Mouse (Mus musculus) CH12.LX (cell line): ENCODE data around the gene Sppl2a. TPM values are rescaled to one million over a fixed set of nuclear protein-coding genes. Genes with fewer than 3 reads are reported as not detected.

Experiments used
- DNase-seq: peaks from one replicate; pipeline ENCODE4 v3.0.0-alpha.2; 2013; ENCODE audit errors: extremely low read depth
- H3K27ac ChIP-seq: 2 replicates; pipeline ENCODE4 v1.5.1; 2012; ENCODE audit warnings: low read depth, mild to moderate bottlenecking, control low read depth, moderate library complexity; ENCODE audit not compliant: insufficient read depth
- H3K27me3 ChIP-seq: replicated peaks from 2 replicates; pipeline ENCODE3; 2012; ENCODE audit warnings: inconsistent platforms
- H3K36me3 ChIP-seq, 2 experiments: replicated peaks in 1 of 2; 2 replicates each; pipeline versions ENCODE3 to v1.6.1; 2012; ENCODE audit warnings: inconsistent platforms in 1 of 2, low read length in 1 of 2, mild to moderate bottlenecking in 1 of 2, mixed read lengths in 1 of 2, moderate library complexity in 1 of 2; ENCODE audit not compliant: control insufficient read depth in 1 of 2, insufficient read depth in 1 of 2
- H3K4me1 ChIP-seq, 2 experiments: 2 replicates each; pipeline ENCODE4 v1.6.1; 2012; ENCODE audit warnings: inconsistent platforms in 1 of 2, moderate library complexity in 1 of 2; ENCODE audit not compliant: insufficient read depth in 2 of 2, control insufficient read depth in 1 of 2
- H3K4me2 ChIP-seq: 2 replicates; pipeline ENCODE4 v1.6.1; 2012; ENCODE audit warnings: low read depth, mild to moderate bottlenecking, control low read depth; ENCODE audit not compliant: poor library complexity, insufficient read depth, severe bottlenecking
- H3K4me3 ChIP-seq, 3 experiments: fragments of 150-350 bp in 1 of 3; sonication (generic) in 1 of 3; replicated peaks in 1 of 3; 2 replicates each; pipeline versions ENCODE3 to v1.5.1; 2011 to 2012; ENCODE audit warnings: low read depth in 2 of 3, low read length in 2 of 3, mild to moderate bottlenecking in 2 of 3, moderate library complexity in 2 of 3, control low read depth in 1 of 3, improper control_type of control experiment in 1 of 3, inconsistent platforms in 1 of 3, mixed read lengths in 1 of 3; ENCODE audit not compliant: poor library complexity in 1 of 3
- H3K79me2 ChIP-seq: replicated peaks from 2 replicates; pipeline ENCODE4 v1.6.1; 2012; ENCODE audit warnings: mild to moderate bottlenecking, moderate library complexity; ENCODE audit not compliant: control insufficient read depth, poor library complexity, insufficient read depth, severe bottlenecking; ENCODE audit errors: extremely low read depth
- H3K9ac ChIP-seq: 2 replicates; pipeline ENCODE4 v1.6.1; 2012; ENCODE audit warnings: low read depth, mild to moderate bottlenecking, control low read depth, moderate library complexity; ENCODE audit not compliant: insufficient read depth
- H3K9me3 ChIP-seq: replicated peaks from 2 replicates; pipeline ENCODE3; 2012; ENCODE audit warnings: low read length, inconsistent platforms, mixed read lengths
- CHD2 ChIP-seq: IDR thresholded peaks from 2 replicates; pipeline ENCODE4 v1.6.1; 2011; ENCODE audit warnings: low read length, improper control_type of control experiment
- E2F4 ChIP-seq: IDR thresholded peaks from 2 replicates; pipeline ENCODE4 v1.6.1; 2011; ENCODE audit warnings: low read depth, low read length, improper control_type of control experiment; ENCODE audit not compliant: insufficient replicate concordance
- ELF1 ChIP-seq: IDR thresholded peaks from 2 replicates; pipeline ENCODE4 v1.6.1; 2014; ENCODE audit warnings: low read depth, mild to moderate bottlenecking, inconsistent platforms, low read length, improper control_type of control experiment
- EP300 ChIP-seq: IDR thresholded peaks from 2 replicates; pipeline ENCODE4 v1.6.1; 2011; ENCODE audit warnings: low read length, improper control_type of control experiment
- ETS1 ChIP-seq: conservative IDR thresholded peaks from 2 replicates; pipeline ENCODE4 v1.6.1; 2012; ENCODE audit warnings: low read depth, mild to moderate bottlenecking, inconsistent platforms, low read length, improper control_type of control experiment, moderate library complexity
- GABPA ChIP-seq: IDR thresholded peaks from 2 replicates; pipeline ENCODE4 v1.6.1; 2012; ENCODE audit warnings: low read depth, low read length, improper control_type of control experiment, inconsistent platforms; ENCODE audit not compliant: insufficient replicate concordance
- JUND ChIP-seq: conservative IDR thresholded peaks from 2 replicates; pipeline ENCODE4 v1.6.1; 2011; ENCODE audit warnings: low read depth, low read length, improper control_type of control experiment
- MAFK ChIP-seq: IDR thresholded peaks from 2 replicates; pipeline ENCODE4 v1.6.1; 2011; ENCODE audit warnings: low read length, improper control_type of control experiment; ENCODE audit not compliant: insufficient replicate concordance
- MAX ChIP-seq: IDR thresholded peaks from 2 replicates; pipeline ENCODE4 v1.6.1; 2011; ENCODE audit warnings: low read length, improper control_type of control experiment
- MAZ ChIP-seq: IDR thresholded peaks from 2 replicates; pipeline ENCODE4 v1.6.1; 2012; ENCODE audit warnings: low read depth, mild to moderate bottlenecking, inconsistent platforms, low read length, improper control_type of control experiment, moderate library complexity
- MYC ChIP-seq: IDR thresholded peaks from 2 replicates; pipeline ENCODE4 v1.6.1; 2011; ENCODE audit warnings: low read depth, mild to moderate bottlenecking, improper control_type of control experiment, low read length
- PAX5 ChIP-seq: IDR thresholded peaks from 2 replicates; pipeline ENCODE4 v1.6.1; 2012; ENCODE audit warnings: low read length, inconsistent platforms, mixed read lengths
- POLR2A ChIP-seq: IDR thresholded peaks from 2 replicates; pipeline ENCODE4 v1.6.1; 2011; ENCODE audit warnings: low read depth, mild to moderate bottlenecking, improper control_type of control experiment, low read length
- POLR2AphosphoS2 ChIP-seq: IDR thresholded peaks from 2 replicates; pipeline ENCODE4 v1.6.1; 2011; ENCODE audit warnings: low read depth, low read length, improper control_type of control experiment
- RAD21 ChIP-seq: IDR thresholded peaks from 2 replicates; pipeline ENCODE4 v1.6.1; 2011; ENCODE audit warnings: low read depth, mild to moderate bottlenecking, low read length, improper control_type of control experiment, moderate library complexity
- RCOR1 ChIP-seq: conservative IDR thresholded peaks from 2 replicates; pipeline ENCODE4 v1.6.1; 2012; ENCODE audit warnings: low read depth, mild to moderate bottlenecking, inconsistent platforms, low read length, improper control_type of control experiment
- TBP ChIP-seq: conservative IDR thresholded peaks from 2 replicates; pipeline ENCODE4 v1.6.1; 2011; ENCODE audit warnings: low read depth, low read length, improper control_type of control experiment
- TCF12 ChIP-seq: IDR thresholded peaks from 2 replicates; pipeline ENCODE4 v1.6.1; 2014; ENCODE audit warnings: low read depth, mild to moderate bottlenecking, inconsistent platforms, low read length, improper control_type of control experiment
- USF2 ChIP-seq: conservative IDR thresholded peaks from 2 replicates; pipeline ENCODE4 v1.6.1; 2011; ENCODE audit warnings: low read depth, low read length, improper control_type of control experiment
- ZMIZ1 ChIP-seq: IDR thresholded peaks from 2 replicates; pipeline ENCODE4 v1.6.1; 2012; ENCODE audit warnings: low read depth, mild to moderate bottlenecking, inconsistent platforms, low read length, improper control_type of control experiment
- dilution Hi-C: fragments of 300-500 bp; cut with MboI; formaldehyde crosslinking; loops from 2 replicates; pipeline ENCODE4 v1.14.3; 2020; ENCODE audit warnings: low sequenced_read_pairs; ENCODE audit not compliant: extremely low pct_unique_long_range_greater_than_20kb, extremely low pct_ligation_motif_present
- in situ Hi-C: fragments of 300-500 bp; cut with MboI; formaldehyde crosslinking; loops from 3 replicates; pipeline ENCODE4 v1.14.3; 2019; ENCODE audit warnings: low sequenced_read_pairs, low pct_ligation_motif_present, low pct_unique_long_range_greater_than_20kb, mixed read lengths
- polyA plus RNA-seq: library from polyadenylated mRNA; unstranded; fragments of >175 nt; gene quantifications from 2 replicates; pipeline ENCODE4 v1.2.1, GENCODE M21; 2012; ENCODE audit warnings: low read depth; ENCODE audit not compliant: insufficient read length
- total RNA-seq, 2 experiments: library from RNA; depleted of rRNA; stranded (reverse); fragments of 300-350 nt in 1 of 2; fragments of >200 nt in 1 of 2; gene quantifications; 2 replicates each; pipeline ENCODE4 v1.2.3; 2012 to 2014

Sppl2a gene
- total and polyA plus RNA-seq, 3 experiments = 35.3 to 52.4 (median 37.4) TPM

- H3K9ac ChIP-seq = no peak overlapping the region
- no peak overlapping the region for H3K4me3 ChIP-seq
- no peaks in the 10 kb centered on the region for H3K27me3 ChIP-seq
- no peak for TF ChIP-seq MAFK
- TF ChIP-seq MYC = no peak
- TF ChIP-seq JUND = no peak
- no peak for TF ChIP-seq EP300
- TF ChIP-seq RCOR1 = no peak
- TF ChIP-seq TCF12 = no peak
- no peak for TF ChIP-seq ETS1
- no peak for TF ChIP-seq PAX5
- TF ChIP-seq E2F4 = no peak
- no peak for TF ChIP-seq USF2
- no peak for TF ChIP-seq ZMIZ1
- TF ChIP-seq POLR2AphosphoS2 = no peak
- TF ChIP-seq TBP = no peak
- H3K9me3 ChIP-seq = no peaks in the 10 kb centered on the region
- in situ Hi-C loops (no loop called here), dilution Hi-C loops (no loop called here)
- H3K4me1 ChIP-seq = peaks cover 4% of the 10 kb centered on the region in 2 experiments; a peak in 2 of 4 replicates
- peaks cover 41% of the 10 kb centered on the region for H3K79me2 ChIP-seq
- no peak overlapping the region for H3K27ac ChIP-seq
- DNase-seq = no peak
- peaks cover 0 to 6% of the 10 kb centered on the region in 2 experiments for H3K36me3 ChIP-seq
- H3K4me2 ChIP-seq = no peak overlapping the region
These were observed 67.4 kb downstream of the Sppl2a start for GRCm38 (mm10) chr2:126865501-126866199.

- H3K4me3 ChIP-seq = no peak overlapping the region
- no peaks in the 10 kb centered on the region for H3K27me3 ChIP-seq
- H3K4me2 ChIP-seq = no peak overlapping the region
- peaks cover 0 to 6% of the 10 kb centered on the region in 2 experiments for H3K36me3 ChIP-seq
- H3K9ac ChIP-seq = no peak overlapping the region
- H3K79me2 ChIP-seq = peaks cover 39% of the 10 kb centered on the region
- peaks cover 4% of the 10 kb centered on the region in 2 experiments; a peak in 2 of 4 replicates for H3K4me1 ChIP-seq
- no peak for DNase-seq
- H3K27ac ChIP-seq = no peak overlapping the region
- in situ Hi-C loops = no loop called here
- no peak for TF ChIP-seq GABPA
- no peaks in the 10 kb centered on the region for H3K9me3 ChIP-seq
- dilution Hi-C loops = no loop called here
These were observed 68.0 kb downstream of the Sppl2a start for GRCm38 (mm10) chr2:126865026-126865425.

GRCm38 (mm10) chr2:126844751-126845150 lies 88.3 kb downstream of the Sppl2a start:
- dilution Hi-C loops = no loop called here
- Histone ChIP-seq H3K4me2 (no peak overlapping the region), H3K9me3 (no peaks in the 10 kb centered on the region)
- TF ChIP-seq ELF1 = no peak
- no peak for TF ChIP-seq TBP
- TF ChIP-seq POLR2A = no peak
- TF ChIP-seq RCOR1 = no peak
- TF ChIP-seq RAD21 = no peak
- TF ChIP-seq MAZ = no peak
- TF ChIP-seq MAFK = no peak
- TF ChIP-seq CHD2 = no peak
- no peak for TF ChIP-seq USF2
- TF ChIP-seq MAX = no peak
- TF ChIP-seq, all 38 proteins: peak for 0
- no peak overlapping the region for H3K4me3 ChIP-seq
- DNase-seq = no peak
- in situ Hi-C loops = no loop called here
- peaks cover 18 to 48% of the 10 kb centered on the region in 2 experiments for H3K36me3 ChIP-seq
- no peak overlapping the region for H3K27ac ChIP-seq
- H3K79me2 ChIP-seq = no peaks in the 10 kb centered on the region
- no peaks in the 10 kb centered on the region for H3K4me1 ChIP-seq
- H3K9ac ChIP-seq = no peak overlapping the region
- H3K27me3 ChIP-seq = no peaks in the 10 kb centered on the region
